Mouse (Mus musculus) adrenal gland, postnatal 25 days (tissue): Measurements from ENCODE around the gene Zfp629. TPM values are rescaled to one million over a fixed set of nuclear protein-coding genes. Genes with fewer than 3 reads are reported as not detected.

Source experiments
- DNase-seq: peaks from one replicate; pipeline ENCODE4 v3.0.0; 2021; ENCODE audit warnings: mixed read lengths
- total RNA-seq: library from RNA; stranded (reverse); gene quantifications from 2 replicates; pipeline ENCODE4 v1.2.3, GENCODE M21; 2021

Gene Zfp629
- total RNA-seq, 1 experiment from 2014 or later = 25.4 TPM

GRCm38 (mm10) chr7:127614091-127614490 lies 1.5 kb downstream of the Zfp629 start:
- DNase-seq = no peak

DNA sequence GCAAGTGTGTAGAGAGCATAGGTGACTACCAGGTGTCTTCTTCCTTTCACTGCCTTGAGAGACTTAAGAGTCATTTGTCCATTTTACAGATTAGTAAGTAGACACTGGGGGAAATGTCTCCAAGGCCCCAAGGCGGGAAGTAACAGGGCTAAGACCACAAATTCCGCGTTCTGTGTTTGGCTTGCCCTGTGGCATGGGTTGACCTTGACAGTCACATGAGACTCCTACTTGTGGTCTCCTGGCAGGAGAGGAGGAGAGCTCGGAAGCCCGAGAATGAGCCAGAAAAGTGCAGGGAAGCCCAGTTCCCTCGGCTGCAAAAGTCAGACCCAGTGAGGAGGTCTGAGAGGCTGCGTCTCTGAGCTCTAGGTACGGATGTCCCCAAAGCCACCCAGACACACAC lies 2.1 kb downstream of the Zfp629 start:
- DNase-seq = no peak

DNA sequence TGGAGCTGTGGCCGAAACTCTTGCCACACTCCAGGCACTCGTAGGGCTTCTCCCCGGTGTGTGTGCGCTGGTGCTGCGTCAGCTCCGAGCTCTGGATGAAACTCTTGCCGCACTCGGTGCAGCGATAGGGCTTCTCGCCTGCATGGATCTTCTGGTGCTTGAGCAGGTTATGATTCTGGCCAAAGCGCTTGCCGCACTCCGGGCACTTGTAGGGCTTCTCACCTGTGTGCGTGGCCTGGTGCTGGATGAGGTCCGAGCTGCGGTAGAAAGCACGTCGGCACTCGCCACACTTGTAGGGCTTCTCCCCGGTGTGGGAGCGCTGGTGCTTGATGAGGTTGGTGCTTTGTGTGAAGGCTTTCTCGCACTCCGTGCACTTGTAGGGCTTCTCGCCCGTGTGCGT lies 4.0 kb downstream of the Zfp629 start:
- no peak for DNase-seq

DNA sequence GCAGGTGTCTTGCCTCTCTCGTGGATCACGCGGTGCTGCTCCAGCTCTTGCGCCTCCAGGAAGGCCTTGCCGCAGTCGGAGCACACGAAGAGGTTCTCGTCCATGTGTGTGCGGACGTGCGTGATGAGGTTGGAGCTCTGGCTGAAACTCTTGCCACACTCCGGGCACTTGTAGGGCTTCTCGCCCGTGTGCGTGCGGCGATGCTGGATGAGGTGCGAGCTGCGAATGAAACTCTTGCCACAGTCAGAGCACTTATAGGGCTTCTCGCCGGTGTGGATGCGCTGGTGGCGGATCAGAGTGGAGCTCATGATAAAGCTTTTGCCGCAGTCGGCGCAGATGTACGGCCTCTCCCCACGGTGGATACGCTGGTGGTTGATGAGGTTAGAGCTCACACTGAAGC lies 4.6 kb downstream of the Zfp629 start:
- no peak for DNase-seq

DNA sequence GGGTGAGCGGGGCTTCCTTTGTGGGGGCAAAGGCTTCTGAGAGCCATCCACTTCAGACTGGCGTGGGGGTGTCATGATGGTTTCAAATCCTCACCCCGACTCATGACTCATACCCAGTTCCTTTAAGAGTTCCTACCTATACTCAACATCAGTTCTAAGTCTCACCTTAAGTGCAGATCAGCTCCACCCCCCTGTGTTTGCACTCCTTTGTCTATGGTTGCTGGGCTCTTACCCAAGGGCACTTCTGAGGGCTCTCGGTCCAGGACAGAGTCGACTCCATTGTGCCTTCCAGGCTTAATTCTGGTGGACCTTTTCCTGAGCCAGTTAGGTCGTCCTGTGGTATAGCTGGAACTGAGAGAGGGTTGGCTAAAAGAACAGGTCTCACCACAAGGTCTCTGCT lies 8.4 kb downstream of the Zfp629 start:
- no peak for DNase-seq

DNA sequence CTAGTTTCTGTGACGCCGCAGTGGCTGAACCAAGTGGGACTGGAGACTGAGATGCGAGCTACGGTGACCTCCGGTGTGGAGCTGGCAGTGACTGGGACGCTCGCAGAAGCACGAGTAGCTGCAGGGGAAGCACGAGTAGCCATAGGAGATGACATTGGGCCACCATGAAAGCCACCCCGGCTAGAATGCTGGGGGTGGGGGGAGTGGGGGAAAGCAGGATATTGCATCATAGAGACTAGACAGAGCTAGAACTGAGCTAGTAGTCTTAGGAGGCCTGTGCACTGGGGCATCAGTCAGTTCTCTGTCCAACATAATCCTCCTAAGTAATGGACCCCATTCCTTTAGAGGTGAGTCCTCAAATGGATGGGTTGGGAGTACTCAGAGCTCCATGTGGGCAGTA lies 11.3 kb downstream of the Zfp629 start:
- DNase-seq = no peak

- no peak for DNase-seq
These were observed 12.7 kb downstream of the Zfp629 start for GRCm38 (mm10) chr7:127602903-127603302.

- DNase-seq = no peak
These were observed 13.9 kb downstream of the Zfp629 start for GRCm38 (mm10) chr7:127601735-127602134.

DNA sequence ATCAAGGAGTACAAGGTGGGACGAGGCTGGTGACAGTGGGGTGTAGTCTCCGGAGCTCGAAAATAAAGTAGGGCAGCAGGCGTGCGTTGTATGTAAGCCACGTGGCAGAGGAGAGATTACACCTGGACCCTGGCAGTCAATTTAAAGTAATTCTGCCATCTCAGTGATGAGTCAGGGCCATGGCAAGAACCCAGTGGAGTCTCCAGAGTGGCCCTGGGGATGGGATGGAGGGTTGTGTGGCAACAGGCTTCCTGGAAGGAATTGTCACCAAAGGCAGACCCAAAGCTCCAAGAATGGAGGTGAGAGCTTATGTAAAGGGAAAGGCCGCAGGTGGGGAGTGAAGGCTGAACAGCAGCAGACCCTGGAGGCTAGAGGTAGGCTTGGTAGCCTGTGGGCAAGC lies 15.0 kb downstream of the Zfp629 start:
- no peak for DNase-seq

DNA sequence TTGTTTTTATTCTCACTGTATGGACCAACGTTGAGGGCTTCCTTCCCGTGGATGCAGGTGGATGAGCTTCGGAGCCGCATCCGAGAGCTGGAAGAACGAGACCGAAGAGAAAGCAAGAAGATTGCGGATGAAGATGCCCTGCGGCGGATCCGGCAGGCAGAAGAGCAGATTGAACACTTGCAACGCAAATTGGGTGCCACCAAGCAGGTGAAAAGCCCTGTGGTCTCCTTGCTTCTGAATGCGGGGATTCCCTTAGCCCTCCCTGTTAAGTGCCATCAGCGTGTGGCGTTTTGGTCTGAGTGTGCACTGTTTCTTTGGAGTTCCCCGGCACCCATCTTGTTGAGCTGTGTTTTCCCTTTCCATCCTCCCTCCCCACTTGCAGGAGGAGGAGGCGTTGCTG lies 18.9 kb downstream of the Zfp629 start:
- DNase-seq = no peak

DNA sequence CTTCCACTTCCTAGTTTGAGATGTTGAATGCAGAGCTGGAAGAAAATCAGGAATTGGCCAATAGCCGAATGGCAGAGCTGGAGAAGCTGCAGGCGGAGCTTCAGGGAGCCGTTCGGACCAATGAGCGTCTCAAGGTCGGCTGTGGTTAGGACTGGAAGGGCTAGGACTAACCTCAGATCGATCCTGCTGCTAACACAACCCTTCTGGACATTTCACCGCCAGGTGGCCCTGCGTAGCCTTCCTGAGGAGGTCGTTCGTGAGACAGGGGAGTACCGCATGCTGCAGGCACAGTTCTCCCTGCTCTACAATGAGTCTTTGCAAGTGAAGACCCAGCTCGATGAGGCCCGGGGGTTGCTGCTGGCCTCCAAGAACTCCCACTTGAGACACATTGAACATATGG lies 23.0 kb downstream of the Zfp629 start:
- no peak for DNase-seq

GRCm38 (mm10) chr7:127591108-127591507 lies 24.5 kb downstream of the Zfp629 start:
- DNase-seq = no peak

DNA sequence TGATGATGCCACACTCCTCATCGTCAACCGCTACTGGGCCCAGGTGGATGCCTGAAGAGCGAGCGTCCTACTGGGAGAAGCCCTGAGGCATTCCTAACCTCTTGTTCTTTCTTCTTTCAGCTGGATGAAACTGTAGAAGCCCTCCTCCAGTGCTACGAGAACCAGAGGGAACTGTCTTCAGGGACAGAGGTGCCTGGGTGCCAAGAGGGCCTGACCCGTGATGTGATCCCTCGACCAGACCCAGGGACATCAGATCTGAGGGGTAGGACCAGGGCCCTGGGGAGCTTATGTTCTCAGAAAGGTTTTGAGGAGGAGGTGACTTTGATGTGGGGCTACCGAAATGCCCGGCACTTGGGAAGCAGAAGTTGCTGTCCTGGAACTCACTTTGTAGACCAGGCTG lies 26.0 kb downstream of the Zfp629 start:
- no peak for DNase-seq

DNA sequence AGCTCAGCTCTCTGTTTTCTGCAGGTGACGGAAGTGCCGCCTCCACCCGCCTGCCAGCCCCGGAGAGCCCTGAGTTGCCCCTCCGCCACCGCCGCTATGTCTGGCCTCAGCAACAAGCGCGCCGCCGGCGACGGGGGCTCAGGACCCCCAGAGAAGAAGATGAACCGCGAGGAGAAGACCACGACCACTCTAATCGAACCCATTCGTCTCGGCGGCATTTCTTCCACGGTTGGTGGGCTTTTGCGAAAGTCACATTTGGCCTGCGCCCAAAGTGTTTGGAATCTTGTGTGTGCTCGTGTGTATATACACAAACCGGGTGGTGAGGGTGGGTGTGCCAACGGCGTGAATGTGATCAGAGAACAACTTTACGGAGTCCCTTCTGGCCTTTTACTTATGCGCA lies 26.7 kb downstream of the Zfp629 start:
- no peak for DNase-seq

- peak; percentile 89 for DNase-seq
These were observed 27.4 kb downstream of the Zfp629 start, which contains the start of the genes Ccdc189 and Rnf40 for GRCm38 (mm10) chr7:127588011-127588871. Gene Ccdc189, minus strand, starts transcription at chr7:127588595. Gene Rnf40, plus strand, starts transcription at chr7:127588767.

- DNase-seq = no peak
These were observed 28.4 kb downstream of the Zfp629 start for GRCm38 (mm10) chr7:127587196-127587595.

DNA sequence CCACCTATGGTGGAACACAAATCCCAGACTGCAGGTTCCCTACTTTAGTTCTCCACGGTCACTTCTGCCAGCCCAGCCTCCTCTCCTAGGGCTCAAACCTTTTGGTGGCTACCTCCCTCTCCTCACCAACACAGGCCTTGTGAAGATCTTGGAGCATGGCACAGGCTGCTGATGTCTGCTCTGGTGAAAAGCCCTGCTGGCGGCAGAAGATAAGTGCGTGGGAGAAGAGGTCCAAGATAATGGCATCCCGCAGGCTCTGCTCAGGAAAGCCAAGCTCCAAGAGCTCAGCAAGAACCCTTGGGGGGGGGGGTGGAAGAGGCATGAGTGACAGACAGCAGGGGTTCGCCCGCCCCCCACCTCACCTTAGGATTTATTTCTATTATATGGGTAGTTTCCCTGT lies 29.4 kb downstream of the Zfp629 start:
- DNase-seq = no peak

- DNase-seq = no peak
These were observed 30.6 kb downstream of the Zfp629 start for GRCm38 (mm10) chr7:127585031-127585430.

- no peak for DNase-seq
These were observed 32.3 kb downstream of the Zfp629 start for GRCm38 (mm10) chr7:127583260-127583659.

- no peak for DNase-seq
These were observed 41.5 kb downstream of the Zfp629 start for GRCm38 (mm10) chr7:127574115-127574514.

DNA sequence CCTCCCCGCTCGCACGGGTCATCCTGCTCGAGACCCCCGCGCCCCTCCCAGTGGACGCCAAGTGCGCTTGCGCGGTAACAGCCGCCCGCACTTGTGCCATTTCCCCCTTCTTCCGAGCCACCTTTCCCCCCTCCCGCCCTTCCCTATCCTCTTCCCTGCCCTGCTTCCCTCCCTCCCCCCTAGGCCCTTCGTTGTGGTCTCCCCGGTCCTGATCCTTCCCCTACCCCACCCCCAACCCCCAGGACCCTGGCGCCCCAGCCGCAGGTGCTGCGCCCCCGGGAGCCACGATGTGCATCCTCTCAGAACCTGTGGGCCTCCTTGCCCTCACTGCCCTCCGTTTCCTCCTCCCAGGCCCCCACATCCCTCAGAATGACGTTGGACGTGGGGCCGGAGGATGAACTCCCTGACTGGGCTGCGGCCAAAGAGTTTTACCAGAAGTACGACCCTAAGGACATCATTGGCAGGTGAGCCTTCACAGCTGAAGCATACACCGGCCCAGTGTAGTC lies 42.0 kb downstream of the Zfp629 start:
- no peak for DNase-seq

- peak; percentile 84 for DNase-seq
These were observed 42.6 kb downstream of the Zfp629 start, which contains the start of gene Phkg2 for GRCm38 (mm10) chr7:127572895-127573471. Gene Phkg2, plus strand, starts transcription at chr7:127573340.

DNA sequence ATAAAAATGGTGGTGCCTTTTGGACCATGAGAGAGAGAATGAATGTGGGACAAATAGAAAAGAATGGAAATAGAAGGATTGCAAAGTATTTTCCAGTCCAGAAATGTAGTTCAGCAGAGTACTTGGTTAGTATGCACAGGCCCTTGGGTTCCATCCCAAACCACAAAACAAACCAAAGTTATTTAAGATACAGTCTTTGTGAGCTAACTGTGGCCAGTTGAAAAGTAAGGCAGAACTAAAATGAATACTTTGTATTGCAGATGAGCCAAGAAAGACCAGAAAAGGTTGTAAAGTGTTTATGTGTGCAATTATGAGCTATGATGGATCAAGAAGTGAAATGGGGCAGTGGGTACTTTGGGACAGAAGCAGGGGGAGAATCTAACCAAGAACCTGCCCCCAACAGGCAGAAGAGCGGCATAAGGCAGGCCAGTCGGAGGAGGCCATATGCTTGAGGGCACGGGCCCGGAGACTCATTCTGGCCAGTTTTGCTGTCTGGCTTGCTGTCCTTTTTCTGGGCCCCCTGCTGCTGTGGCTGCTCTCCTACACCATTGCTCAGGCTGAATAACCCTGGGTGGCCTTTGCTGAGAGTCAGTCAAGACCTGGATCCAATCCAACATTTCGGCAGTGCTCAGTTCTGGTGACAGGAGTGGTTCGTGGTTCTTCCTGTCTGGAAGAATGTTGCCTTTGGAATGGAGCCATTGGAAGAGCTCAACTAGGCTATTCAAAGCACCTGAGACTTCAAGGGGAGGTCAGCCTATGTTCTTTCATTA lies 51.0 kb downstream of the Zfp629 start:
- DNase-seq = peak; percentile 38
